Mouse (Mus musculus) liver, embryonic 14.5 days (tissue): ENCODE measurements around the gene Cmip.

Experiments used
- CTCF ChIP-seq: IDR thresholded peaks from 2 replicates; pipeline ENCODE4 v1.5.1; 2016; ENCODE audit warnings: antibody characterized with exemption, low read depth, control low read depth
- EP300 ChIP-seq: IDR thresholded peaks from 2 replicates; pipeline ENCODE4 v1.6.1; 2016; ENCODE audit warnings: antibody characterized with exemption, low read depth

- TF ChIP-seq EP300, result no peak
- TF ChIP-seq CTCF, result no peak
These were observed 152.2 kb downstream of the Cmip start for GRCm38 (mm10) chr8:117409056-117409455.
